Mouse (Mus musculus) E14TG2a.4 (cell line): ENCODE data around the gene Xrn2.

Source experiments
- H3K27me3 ChIP-seq: 2 replicates; pipeline ENCODE4 v1.6.1; 2014; ENCODE audit warnings: low read length, control low read depth; ENCODE audit not compliant: insufficient read depth
- H3K36me3 ChIP-seq: 2 replicates; pipeline ENCODE4 v1.6.1; 2014; ENCODE audit warnings: low read length, control low read depth; ENCODE audit not compliant: insufficient read depth
- H3K4me1 ChIP-seq: replicated peaks from 2 replicates; pipeline ENCODE4 v1.6.1; 2014; ENCODE audit warnings: low read depth, low read length, control low read depth
- H3K4me3 ChIP-seq: replicated peaks from 2 replicates; pipeline ENCODE4 v1.5.1; 2014; ENCODE audit warnings: mild to moderate bottlenecking, low read length
- H3K9me3 ChIP-seq: 2 replicates; pipeline ENCODE4 v1.6.1; 2014; ENCODE audit warnings: low read length, control low read depth
- CTCF ChIP-seq: conservative IDR thresholded peaks from 2 replicates; pipeline ENCODE4 v1.5.1; 2014; ENCODE audit warnings: low read length
- NANOG ChIP-seq: IDR thresholded peaks from 2 replicates; pipeline ENCODE4 v1.6.1; 2014; ENCODE audit warnings: borderline replicate concordance, low read length, mixed read lengths
- POU5F1 ChIP-seq: IDR thresholded peaks from 2 replicates; pipeline ENCODE4 v1.6.1; 2014; ENCODE audit warnings: low read length, borderline replicate concordance

Xrn2 gene

GRCm38 (mm10) chr2:147127366-147127765 lies 114.6 kb downstream of the Xrn2 start:
- no peak overlapping the region for H3K4me3 ChIP-seq
- TF ChIP-seq POU5F1 (no peak), NANOG (no peak), CTCF (no peak)

More at GRCm38 (mm10) chr2:147127366-147127765, 114.6 kb downstream of the Xrn2 start:
- Histone ChIP-seq H3K9me3 (no peaks in the 10 kb centered on the region), H3K27me3 (no peaks in the 10 kb centered on the region), H3K4me1 (no peaks in the 10 kb centered on the region), H3K36me3 (no peaks in the 10 kb centered on the region)
